Mouse (Mus musculus) layer of hippocampus, adult 11-12 months (tissue): ENCODE measurements around the gene Krtap29-1.

ENCODE experiments used
- DNase-seq: peaks from one replicate; pipeline ENCODE4 v3.0.0; 2022; ENCODE audit warnings: low spot score

The Krtap29-1 gene

GRCm38 (mm10) chr11:99937751-99938264, 41.0 kb downstream of the Krtap29-1 start:
- DNase-seq: no peak

GRCm38 (mm10) chr11:99935991-99936390, 42.9 kb downstream of the Krtap29-1 start, which contains the start of gene Krtap31-2:
Gene Krtap31-2 (plus strand): TSS chr11:99936291.
- no peak for DNase-seq
